Mouse (Mus musculus) gastrocnemius, adult 2 months (tissue): ENCODE measurements at regions not wholly inside any gene's neighbourhood (a gene's known extent, or its start where the extent isn't known, plus 50 kb on each side); places are given as distances from the start of the nearest gene placed in this dataset.

Source experiments
- DNase-seq: peaks from one replicate; pipeline ENCODE4 v3.0.0; 2022
- H3K27ac ChIP-seq: fragments of 200-600 bp; 2 replicates; pipeline ENCODE4 v1.8.1; 2022; ENCODE audit warnings: mild to moderate bottlenecking
- H3K4me3 ChIP-seq: fragments of 200-600 bp; 2 replicates; pipeline ENCODE4 v1.8.1; 2022; ENCODE audit warnings: mild to moderate bottlenecking, moderate library complexity
- CTCF ChIP-seq: fragments of 200-600 bp; IDR thresholded peaks from 2 replicates; pipeline ENCODE4 v1.8.1; 2022; ENCODE audit warnings: antibody characterized with exemption, mild to moderate bottlenecking, moderate library complexity
- intact Hi-C: fragments of 180-260 bp; cut with DNase I; formaldehyde crosslinking; loops from one replicate; pipeline ENCODE4 v1.15.1; 2025

GRCm38 (mm10) chr11:19351243-19351787 is 332.5 kb upstream of the Meis1 start:
- intact Hi-C loops = no loop called here
- no peak for TF ChIP-seq CTCF
- H3K27ac ChIP-seq = no peak overlapping the region
- DNase-seq = no peak
- no peak overlapping the region for H3K4me3 ChIP-seq

DNA sequence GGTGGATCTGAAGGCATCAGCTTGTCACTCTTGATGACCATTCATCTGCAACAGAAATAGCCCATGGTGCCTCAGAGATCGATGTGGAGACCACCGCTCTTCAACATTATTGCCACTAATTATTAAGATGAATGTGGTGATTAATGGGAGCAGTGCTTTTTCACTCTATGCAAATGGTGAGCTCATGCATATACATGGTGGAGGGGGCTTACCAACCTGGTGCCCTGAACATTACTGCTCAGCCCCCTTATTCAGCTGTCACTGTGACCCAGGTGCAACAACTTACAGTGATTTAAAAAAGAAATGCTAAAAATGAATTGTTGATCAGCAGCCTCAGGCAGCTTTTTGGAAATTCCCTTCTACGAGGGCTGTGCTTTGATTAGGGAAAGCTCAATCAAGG is 334.9 kb upstream of the Meis1 start:
- intact Hi-C loops = no loop called here
- H3K27ac ChIP-seq = no peak overlapping the region
- TF ChIP-seq CTCF = no peak
- DNase-seq = no peak
- no peak overlapping the region for H3K4me3 ChIP-seq

- H3K27ac ChIP-seq = no peak overlapping the region
- DNase-seq = no peak
- no peak for TF ChIP-seq CTCF
- intact Hi-C loops = no loop called here
- no peak overlapping the region for H3K4me3 ChIP-seq
These were observed 336.4 kb upstream of the Meis1 start for GRCm38 (mm10) chr11:19355179-19355578.

DNA sequence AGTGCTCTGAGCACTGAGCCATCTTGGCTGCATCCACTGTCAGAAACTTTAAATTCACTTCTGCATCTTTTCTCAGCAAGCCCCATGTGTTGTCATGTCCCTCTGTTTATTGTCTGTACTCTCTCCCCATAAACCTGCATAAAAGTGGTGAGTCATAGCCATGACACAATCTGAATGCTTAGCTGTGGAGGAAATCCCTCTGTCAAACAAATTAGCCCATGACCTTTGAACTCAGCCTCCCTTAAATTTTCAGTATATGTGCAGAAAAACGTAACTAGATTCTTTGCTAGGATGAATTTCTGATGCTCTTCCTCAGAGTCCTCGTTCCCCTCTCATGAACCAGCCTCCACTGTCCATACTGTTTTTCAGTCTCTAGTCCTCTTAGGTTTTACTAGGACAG is 337.4 kb upstream of the Meis1 start:
- Histone ChIP-seq H3K4me3 (no peak overlapping the region), H3K27ac (no peak overlapping the region)
- TF ChIP-seq CTCF = no peak
- intact Hi-C loops = no loop called here
- no peak for DNase-seq

DNA sequence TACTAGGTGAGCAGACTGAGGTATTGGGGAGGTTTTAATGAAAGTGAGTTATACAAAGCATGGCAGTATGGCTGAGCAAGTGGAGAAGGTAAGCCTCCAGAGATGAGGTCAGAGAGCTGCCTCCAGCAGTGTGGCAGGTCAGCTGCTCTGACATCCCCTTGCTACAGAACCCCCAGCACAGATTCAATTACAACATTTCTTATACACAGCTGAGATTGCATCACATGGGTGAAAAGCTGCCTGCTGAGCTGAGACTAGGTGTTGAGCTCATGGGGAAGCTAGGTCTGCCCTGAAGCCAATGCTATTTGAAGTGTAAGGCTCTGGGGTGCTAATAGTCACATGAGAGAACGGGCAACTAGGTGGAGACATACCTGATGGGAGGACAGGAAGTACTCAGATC is 350.4 kb upstream of the Meis1 start:
- H3K4me3 ChIP-seq = no peak overlapping the region
- TF ChIP-seq CTCF = no peak
- no peak for DNase-seq
- intact Hi-C loops = no loop called here
- no peak overlapping the region for H3K27ac ChIP-seq

DNA sequence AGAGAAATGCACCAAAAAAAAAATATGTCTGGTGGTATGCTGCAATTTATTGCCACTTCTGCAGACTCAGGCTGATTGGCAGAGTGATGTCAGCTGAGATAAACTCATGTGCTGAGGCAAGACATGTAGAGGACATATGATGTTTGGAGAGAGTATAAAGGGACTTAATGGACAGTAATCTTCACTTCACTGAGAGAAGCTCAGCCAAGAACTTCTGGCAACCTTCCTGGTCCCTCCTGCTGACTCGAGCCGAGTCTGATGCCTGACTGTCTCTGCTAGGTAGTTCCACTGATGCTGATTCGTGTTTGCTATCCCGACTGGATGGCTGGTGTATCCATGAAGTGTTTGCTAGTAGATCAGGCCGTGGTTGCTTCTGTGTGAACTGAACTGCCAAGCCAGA is 354.7 kb upstream of the Meis1 start:
- intact Hi-C loops = no loop called here
- DNase-seq = no peak
- no peak overlapping the region for H3K4me3 ChIP-seq
- H3K27ac ChIP-seq = no peak overlapping the region
- TF ChIP-seq CTCF = no peak

DNA sequence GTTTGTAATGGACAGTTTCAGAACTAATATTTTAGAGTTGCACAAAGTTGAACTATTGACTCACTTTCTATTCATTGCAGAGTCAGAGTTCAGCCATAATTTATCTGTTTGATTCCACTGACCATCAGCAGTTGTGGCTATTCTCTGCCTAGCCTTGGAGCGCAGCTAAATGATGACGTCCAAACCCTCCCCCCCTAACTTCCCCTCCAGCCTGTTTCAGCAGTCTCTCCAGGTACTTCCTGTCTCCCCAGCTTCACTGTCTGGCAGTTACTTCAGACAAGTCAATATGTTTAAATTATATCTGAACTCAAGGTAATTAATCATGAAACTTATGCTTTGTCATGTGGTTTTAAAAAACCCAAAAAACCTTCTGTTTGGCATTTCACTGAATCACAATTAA is 362.1 kb upstream of the Meis1 start:
- intact Hi-C loops = no loop called here
- DNase-seq = no peak
- TF ChIP-seq CTCF = no peak
- H3K4me3 ChIP-seq = no peak overlapping the region
- H3K27ac ChIP-seq = no peak overlapping the region

GRCm38 (mm10) chr11:19389136-19389535 is 370.4 kb upstream of the Meis1 start:
- Histone ChIP-seq H3K4me3 (no peak overlapping the region), H3K27ac (no peak overlapping the region)
- TF ChIP-seq CTCF = no peak
- no peak for DNase-seq
- intact Hi-C loops = no loop called here

DNA sequence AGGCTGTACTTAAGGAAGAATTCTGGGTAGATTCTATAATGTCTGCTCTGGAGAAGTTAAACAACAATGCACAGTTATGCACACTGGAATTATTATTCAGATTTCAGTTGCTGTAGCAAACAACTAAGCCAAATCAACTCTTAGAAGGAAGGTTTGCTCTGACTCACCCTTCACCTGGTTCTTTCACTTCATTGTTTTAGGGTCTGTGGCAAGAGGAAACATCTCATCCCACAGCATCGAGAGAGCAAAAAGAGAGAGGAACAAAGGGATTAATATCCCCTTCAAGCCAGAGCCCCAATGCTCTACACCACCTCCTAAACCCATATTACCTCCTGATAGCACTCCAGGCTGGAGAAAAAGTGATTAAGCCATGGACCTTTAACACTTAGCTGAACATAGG is 373.4 kb upstream of the Meis1 start:
- intact Hi-C loops = no loop called here
- Histone ChIP-seq H3K4me3 (no peak overlapping the region), H3K27ac (no peak overlapping the region)
- DNase-seq = no peak
- no peak for TF ChIP-seq CTCF

DNA sequence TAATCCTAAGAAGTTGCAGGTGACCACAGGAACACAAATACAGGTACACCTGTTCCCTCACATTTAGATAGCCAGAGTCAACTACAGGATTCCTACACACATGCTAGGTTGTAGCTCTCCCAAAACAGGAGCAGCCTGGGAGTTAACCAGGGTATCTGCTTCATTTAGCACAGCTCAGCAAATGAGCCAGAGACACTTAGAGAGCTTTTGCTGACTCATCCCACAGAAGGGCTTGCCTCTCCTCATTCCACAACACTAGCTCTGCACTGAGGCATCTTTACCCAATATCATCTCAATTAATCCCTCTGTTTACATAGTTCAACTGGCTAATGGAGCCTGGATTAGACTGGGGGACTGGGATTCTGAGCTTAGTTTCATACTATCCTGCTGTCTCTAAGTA is 375.6 kb upstream of the Meis1 start:
- TF ChIP-seq CTCF = no peak
- no peak overlapping the region for H3K4me3 ChIP-seq

GRCm38 (mm10) chr11:19400396-19400795 is 381.6 kb upstream of the Meis1 start:
- no peak for TF ChIP-seq CTCF
- no peak for DNase-seq
- intact Hi-C loops = no loop called here
- no peak overlapping the region for H3K4me3 ChIP-seq
- no peak overlapping the region for H3K27ac ChIP-seq

More for the DNA sequence above, 375.6 kb upstream of the Meis1 start:
- DNase-seq = no peak
- intact Hi-C loops = no loop called here
- H3K27ac ChIP-seq = no peak overlapping the region

DNA sequence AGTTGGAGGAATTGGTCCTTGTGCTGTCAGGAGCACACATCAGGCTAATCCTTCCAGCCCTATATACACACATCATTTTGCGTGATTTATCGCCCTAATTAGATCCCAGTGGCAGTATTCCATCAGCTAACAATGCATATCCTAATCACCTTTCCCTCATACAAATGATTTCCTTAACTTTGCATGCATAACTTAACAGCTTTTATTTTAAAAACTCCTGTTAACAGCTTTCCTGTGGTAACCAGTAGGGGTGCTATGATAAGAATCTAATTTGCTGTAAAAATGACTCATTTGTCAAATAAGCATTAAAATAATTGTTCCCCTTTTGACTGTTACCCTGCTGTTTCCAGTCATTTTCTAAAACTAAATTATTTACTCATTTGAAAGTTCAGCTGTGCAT is 401.4 kb upstream of the Meis1 start:
- DNase-seq = no peak
- 0 out of 2 replicates have a peak, but pooled peaks have one; percentile 9 for TF ChIP-seq CTCF
- Histone ChIP-seq H3K27ac (no peak overlapping the region), H3K4me3 (no peak overlapping the region)
- intact Hi-C loops = no loop called here

GRCm38 (mm10) chr11:19423268-19423667 is 404.5 kb upstream of the Meis1 start:
- H3K27ac ChIP-seq = peak overlapping the region; percentile 82
- intact Hi-C loops = no loop called here
- peak overlapping the region; percentile 60; the same call in 1 of the 2 replicates for H3K4me3 ChIP-seq
- no peak for DNase-seq
- TF ChIP-seq CTCF = no peak
